Mouse (Mus musculus): ENCODE measurements around the gene Wnk2.

DNA sequence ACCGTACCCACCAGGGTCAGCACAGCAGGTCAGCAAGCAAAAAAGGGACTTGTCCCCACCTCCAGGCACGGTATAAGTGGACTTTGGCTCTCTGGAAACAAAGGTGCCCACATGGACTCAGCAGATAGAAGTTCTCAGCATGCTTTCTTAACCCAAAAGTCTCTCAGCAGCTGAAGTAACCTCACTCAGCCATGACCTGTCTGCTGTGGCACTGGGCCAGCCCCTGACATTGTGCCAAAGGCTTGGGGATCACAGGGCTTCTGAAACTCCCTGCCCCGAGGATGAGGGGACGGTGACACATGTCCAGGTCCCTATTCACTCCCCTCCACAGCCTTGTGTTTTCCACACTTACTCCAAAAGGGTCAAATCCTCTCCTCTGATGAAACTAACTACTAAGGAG, 14.7 kb downstream of the Wnk2 start:
- TF ChIP-seq POLR2A (IDR thresholded peaks at IDR 0.05; ENCODE audit: insufficient read depth, low read depth, low read length) = no peak
- TF ChIP-seq EP300 (IDR thresholded peaks at IDR 0.05; ENCODE audit: insufficient read depth, low read depth, low read length) = no peak
